Mouse (Mus musculus): Measurements from ENCODE around the gene Pcf11.
A peak's percentile ranks its signal among the peaks of the same experiment; 100 is the strongest.

Pcf11 gene

DNA sequence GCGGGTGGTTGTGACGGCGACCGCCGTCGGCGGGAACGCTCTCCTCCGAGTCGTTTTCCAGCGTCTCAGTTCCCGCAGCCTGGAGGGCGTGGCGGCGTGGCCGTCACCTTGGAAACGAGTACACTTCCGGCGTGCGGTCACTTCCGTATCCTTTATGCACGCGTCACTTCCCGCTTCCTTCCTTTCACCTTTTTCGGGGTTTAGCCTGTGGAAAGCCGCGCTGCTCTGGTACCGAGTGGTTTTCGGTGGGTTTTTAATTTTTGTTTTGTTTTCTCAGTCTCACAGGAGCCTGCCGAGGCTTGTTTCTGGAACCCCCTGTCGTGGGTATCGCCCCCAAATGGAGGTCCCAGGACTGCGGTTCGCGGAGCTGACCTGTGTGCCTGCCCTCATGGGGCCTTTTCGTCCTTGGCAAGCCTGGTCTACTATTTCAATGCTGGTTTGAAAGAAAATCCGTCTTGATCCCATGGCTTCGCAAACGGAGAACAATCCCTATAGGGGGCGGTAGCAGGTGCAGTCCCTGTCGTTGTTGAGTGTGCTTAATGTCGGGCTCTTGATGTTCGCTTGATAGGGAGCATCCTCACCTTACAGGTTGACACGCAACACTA is 32.6 kb downstream of the Pcf11 start, which contains the start of gene Ankrd42:
TSS of gene Ankrd42 (minus strand) at position 122 of the 605 bp plus-strand sequence.
- DNase-seq (ENCODE audit: low spot score), result peak; percentile 88

DNA sequence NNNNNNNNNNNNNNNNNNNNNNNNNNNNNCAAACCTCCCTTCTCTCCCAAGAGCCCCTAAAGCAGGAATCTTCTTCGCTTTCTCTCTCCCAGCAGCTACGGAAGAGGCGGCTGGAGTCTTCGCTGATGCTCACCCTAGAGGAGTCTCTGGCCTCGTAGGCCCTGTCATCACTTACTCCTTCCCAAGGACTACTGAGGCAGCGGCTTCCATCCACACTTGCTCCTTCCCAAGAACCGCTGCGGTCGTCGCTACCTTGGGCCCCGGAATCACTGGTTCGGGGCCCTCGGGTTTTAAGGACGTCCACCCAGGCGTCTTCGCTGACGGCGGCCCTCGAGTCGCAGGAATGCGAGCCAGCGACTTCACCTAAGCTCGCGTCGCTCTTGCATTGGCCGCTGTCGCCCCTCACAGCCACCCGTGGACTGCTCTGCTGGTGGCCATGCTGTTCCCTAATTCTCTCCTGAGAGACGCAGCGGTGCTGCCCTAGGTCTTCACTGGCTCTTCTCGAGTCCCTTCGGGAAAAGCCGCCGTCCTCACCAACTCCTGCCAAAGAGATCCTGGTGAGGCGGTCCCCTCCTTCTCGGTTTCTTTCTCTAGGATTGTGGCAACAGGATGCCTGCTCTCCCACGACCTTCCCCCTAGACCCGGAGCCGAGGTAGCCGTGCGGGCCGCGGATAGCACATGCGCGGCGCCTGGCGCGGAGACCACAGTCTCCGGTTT is 33.3 kb downstream of the Pcf11 start:
- DNase-seq (ENCODE audit: low spot score), result no peak

DNA sequence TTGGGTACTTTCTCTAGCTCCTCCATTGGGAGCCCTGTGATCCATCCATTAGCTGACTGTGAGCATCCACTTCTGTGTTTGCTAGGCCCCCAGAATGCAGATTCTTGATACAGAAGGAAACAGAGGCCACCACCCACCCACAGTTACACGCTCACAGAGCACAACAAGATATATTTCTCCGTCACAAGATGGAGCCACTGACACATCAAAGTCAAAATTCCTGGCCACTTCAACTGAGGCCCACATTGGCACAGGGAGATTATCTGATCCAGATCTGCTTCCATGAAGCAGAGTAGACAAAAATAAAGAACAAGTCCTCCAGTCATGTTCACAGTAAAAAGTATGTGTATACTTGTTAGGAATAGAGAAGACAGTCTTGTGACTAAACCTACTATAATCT is 39.6 kb downstream of the Pcf11 start:
- DNase-seq (ENCODE audit: low spot score), result no peak

- no peak for DNase-seq (ENCODE audit: low spot score)
Measured at GRCm38 (mm10) chr7:92624488-92624887, 45.2 kb downstream of the Pcf11 start.

DNA sequence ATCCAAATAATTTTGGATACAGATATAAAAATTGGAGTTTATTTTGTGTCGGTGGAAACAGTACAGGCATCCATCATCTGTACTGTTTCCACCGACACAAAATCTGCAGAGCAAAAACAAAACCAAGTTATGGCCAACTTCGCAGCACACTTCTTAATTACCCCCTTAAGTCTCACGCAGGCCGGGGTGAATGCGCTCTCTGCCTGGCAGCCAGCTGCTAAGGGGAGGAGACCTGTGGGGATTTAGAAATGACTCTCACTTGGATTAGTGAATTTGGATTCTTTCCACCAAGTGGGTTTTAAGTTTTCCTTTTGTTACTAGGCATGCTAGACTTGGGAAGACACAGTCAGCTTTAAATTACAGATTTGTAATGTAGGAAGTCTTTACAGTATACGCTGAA is 58.9 kb downstream of the Pcf11 start:
- no peak for DNase-seq (ENCODE audit: low spot score)

- no peak for DNase-seq (ENCODE audit: low spot score)
Measured at GRCm38 (mm10) chr7:92604961-92605360, 64.8 kb downstream of the Pcf11 start.
